Mouse (Mus musculus): ENCODE results near the gene Aoah.

- TF ChIP-seq POLR2A (IDR thresholded peaks at IDR 0.05; ENCODE audit: low read depth, low read length) = no peak
- no peak for TF ChIP-seq CTCF (conservative IDR thresholded peaks at IDR 0.05 in 1 of 2, IDR thresholded peaks at IDR 0.05 in 1 of 2; ENCODE audit: low read depth in 2 of 2, low read length in 2 of 2)
- no peak for TF ChIP-seq USF1 (IDR thresholded peaks at IDR 0.05; ENCODE audit: low read depth, low read length)
Observed at GRCm38 (mm10) chr13:20828728-20829127, 34.8 kb downstream of the Aoah start.

All from CH12.LX (cell line).